Mouse (Mus musculus): ENCODE measurements around the gene Ufsp1.

Gene Ufsp1

DNA sequence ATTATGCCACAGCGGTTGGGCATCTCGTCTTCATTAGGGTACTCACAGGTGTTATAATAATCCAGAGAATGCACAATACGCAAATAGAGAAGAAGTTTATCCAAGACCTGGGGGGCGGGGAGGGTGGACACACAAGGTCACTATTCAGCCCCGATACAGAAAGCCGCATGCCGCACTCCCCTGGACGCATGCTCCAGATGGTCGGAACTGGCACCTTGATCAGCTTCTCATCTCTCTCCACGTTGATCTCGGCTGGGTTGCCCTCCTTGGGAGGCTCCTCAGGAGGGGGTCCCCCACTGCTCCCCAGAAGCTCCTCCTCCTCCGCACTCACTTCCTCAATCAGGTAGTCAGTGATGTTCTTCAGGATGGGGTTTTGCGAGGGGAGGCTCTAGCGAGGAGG is 2.7 kb downstream of the Ufsp1 start:
- peak; percentile 39 for DNase-seq

DNA sequence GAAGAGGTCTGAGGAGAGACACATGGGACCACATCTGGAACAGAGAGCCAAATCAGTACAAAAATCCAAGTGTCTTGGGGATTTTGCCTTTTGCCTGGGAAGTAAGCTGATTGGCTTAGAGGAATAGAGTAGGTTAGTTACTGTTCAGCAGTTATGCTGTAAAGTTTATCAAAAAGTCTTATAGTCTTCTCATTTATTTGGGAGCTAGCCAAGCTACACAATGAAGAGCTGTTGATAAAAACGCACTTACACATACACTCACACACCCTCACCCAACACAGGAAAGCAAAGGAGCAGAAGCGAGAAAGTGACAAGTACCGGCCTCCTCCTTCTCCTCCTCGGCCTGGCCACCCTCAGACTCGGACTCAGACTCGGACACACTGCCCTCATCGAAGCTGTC is 4.8 kb downstream of the Ufsp1 start:
- DNase-seq = no peak

DNA sequence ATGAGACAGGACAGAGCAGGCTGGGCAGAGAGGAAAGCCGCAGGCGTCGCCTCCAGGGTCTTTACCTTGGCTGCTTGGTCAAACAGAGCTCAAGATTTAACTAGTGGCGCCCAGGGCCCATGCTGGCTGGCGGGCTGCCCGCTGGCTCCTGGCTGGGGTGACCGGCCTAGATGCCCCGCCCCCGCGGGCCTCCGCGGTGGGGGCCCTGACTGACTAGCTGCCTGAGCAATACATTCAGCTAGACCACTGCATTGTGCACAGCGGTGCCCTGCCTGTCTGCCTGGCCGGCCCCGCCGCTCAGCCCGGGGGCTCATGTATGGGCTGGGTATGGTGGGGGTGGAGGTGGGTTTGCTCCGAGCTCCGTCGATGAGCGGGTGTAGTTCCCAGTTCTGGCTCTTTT is 6.8 kb downstream of the Ufsp1 start:
- peak; percentile 45 for DNase-seq

DNA sequence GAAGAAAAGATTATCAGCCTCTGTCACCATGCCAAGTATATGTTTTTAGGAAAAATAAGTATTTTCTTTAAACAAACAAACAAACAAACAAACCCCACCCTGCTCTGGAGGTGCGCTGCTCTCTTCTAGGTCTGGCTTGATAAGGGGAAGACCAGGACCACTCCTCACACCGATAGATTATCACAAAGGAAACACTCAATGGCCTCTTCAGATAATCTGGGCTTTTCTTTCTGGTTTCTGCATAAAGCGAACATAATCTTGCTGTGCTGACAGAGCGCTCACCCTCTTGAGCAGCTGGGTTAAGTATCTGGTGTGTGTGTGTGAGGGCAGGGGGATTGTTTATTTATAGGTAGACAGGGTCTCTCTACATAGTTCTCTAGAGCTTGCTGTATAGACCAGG is 9.2 kb downstream of the Ufsp1 start:
- DNase-seq = no peak

DNA sequence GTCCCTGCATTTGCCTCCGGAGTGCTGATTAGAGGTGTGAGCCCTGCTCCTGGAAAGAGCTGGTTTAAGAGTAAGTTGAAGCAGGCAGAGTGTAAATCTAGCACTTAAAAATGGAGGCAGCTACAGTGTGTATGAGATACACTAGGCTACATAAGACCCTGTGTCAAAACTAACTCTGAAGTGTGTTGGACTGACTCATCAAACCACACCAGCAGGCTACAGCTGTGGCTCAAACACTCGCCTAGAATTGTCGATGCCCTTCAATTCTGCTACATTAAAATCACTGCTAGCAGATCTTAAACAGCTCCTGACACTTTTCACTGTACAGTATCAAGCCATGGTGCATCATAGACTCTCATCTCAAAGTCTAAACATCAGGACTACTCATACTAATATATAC is 9.7 kb downstream of the Ufsp1 start:
- DNase-seq = no peak

DNA sequence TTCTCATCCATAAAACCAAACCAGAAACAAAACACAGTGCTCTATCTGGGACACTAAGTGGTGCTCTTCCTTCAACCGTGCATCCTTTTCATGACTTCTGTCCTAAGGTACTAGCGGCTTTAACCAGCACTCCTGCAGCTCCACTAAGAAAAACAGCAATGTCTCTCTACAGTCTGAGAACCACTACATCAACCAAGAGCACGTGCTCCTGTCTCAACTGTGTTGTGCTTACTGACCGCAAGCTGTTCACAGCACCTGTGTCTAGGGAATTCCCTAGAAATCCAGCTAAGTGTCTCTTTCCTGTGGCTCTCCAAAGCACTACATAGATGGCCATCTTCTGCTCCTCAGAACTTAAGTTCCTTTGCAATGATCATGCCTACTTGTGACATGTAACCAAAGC is 10.4 kb downstream of the Ufsp1 start:
- DNase-seq = no peak

DNA sequence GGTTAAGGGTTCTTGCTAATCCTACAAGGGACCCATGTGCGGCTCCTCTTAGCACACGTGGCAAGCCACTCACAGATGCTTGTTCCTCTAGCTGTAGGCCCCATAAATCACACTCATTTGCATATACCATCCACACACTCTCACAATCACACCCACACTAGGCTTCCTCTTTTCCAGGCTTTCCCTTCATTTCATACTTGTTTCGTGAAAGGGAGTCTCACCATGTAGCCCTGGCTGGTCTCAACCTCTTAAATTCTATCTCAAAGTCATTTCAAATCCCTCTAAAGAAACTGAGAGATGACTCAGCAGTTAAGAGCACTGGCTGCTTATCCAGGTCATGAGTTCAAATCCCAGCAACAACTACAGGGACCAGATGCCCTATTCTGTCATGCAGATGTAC is 11.4 kb downstream of the Ufsp1 start:
- DNase-seq = no peak

DNA sequence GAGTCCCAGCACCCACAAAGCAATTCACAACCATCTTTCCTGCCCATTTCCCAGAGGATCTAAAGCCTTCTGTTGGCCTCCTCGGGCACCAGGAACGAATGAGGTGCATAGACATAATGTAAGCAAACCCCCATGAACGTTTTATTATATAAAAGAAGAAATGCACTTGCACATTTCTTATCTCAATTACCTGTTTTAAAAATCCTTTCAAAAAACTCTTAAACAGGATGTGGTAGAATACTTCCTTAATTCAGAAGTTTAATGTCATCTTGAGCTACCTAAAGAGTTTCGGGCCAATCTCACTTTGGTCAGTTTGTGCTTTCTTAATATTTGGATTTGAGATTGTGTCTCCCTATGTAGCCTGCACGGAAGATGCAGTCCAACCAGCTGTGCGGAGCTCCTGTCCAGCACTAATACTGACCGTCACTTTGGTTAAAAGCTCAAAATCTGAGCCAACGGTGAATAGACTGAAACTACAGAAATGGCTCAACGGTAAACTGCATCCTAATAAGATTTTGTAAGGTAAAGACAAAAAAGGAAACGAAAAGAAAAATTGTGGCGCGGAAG is 12.1 kb downstream of the Ufsp1 start:
- no peak for DNase-seq

DNA sequence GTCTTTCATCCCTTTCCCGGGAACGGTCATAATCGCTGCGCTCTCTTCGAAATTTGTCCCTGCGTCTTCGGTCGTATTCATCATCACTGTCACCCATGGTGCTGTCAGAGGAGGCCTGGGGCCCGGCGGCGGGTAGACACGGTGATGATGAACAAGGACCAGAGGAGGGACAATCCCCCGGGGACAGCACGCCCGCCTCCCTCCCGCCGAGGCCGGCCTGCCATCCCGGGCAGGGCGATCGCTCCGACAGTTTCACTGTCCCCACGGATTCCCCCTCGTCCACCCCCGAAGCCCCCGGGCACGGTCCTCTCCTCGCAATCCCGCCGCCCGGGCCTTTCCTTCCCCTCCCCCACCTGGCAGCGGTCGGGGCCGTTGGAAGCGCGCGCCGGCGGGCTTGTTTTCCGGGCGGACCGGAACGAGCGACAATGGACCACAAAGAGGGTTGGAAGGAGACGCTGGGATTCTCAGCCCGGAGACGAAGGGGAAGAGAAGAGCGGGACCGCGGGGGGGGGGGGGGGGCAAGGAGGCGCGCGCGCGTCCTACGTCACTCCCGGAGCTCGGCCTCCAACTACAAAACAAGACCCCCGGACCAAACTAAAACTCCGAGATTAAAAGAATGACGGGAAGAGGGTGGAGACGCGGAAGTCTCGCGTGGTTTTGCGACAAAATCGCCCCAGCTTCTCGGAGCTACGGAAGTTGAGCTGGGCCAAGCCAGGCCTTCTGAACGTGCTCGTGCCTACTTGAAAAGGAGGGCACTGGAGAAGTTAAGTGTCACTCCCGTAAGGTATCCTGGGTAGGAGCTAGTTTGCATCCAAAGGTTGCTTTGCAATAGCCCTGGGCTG is 12.9 kb downstream of the Ufsp1 start, which contains the start of gene Srrt:
Gene Srrt, minus strand, starts transcription at position 604 of the 842 bp plus-strand sequence.
- DNase-seq = peak; percentile 91

DNA sequence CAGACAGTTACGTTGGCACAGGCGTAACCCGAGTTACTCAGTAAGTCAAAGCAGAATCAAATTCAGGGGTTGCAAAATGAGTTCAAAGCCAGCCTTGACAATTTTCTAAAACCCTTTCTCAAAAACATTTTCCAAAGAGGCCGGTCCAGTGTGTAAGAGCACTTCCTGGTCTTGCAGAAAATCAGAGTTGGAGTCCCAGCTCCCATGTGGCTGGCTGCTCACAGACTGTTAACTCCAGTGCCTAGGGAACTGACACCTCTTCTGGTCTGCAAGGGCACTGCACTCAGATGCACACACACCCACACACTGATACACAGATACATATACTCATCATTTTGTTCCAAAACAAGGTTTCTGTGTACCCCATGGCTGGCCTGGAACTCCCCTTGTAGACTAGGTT is 13.9 kb downstream of the Ufsp1 start:
- no peak for DNase-seq

DNA sequence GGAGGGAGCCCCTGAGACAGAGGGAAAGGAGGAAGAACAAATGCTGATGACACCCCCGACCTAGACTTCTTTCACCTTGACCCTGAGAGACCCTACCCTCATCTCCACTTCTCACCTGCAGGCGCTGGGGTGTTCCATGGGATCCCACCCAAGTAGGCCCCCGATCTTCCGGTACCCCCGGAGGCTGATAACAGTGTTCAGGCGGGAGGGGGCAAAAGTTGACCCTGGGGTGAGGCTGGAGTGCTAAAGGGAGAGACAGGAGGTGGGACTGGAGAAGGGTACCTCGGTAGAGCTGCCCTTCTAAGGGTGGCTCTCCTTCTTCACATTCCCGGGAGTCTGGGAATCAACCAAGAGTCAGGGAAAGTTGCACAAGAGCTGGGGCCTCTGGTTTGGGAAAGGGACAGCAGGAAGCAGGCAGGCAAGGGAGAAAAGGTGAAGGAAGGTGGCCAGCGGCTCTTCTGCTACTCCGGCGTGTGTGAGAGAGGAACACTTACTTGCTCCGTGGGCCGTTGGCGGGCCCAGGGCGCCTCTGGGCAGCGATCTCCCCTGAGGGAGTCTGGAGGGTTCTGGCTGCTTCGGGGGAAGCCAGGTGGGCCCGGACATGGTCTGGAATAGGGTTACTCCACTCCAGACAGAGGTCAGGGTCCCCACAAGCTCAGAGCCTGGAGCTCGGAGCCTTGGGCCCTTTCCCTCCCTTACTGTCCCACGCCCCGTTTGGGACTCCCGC is 19.2 kb downstream of the Ufsp1 start:
- no peak for DNase-seq

DNA sequence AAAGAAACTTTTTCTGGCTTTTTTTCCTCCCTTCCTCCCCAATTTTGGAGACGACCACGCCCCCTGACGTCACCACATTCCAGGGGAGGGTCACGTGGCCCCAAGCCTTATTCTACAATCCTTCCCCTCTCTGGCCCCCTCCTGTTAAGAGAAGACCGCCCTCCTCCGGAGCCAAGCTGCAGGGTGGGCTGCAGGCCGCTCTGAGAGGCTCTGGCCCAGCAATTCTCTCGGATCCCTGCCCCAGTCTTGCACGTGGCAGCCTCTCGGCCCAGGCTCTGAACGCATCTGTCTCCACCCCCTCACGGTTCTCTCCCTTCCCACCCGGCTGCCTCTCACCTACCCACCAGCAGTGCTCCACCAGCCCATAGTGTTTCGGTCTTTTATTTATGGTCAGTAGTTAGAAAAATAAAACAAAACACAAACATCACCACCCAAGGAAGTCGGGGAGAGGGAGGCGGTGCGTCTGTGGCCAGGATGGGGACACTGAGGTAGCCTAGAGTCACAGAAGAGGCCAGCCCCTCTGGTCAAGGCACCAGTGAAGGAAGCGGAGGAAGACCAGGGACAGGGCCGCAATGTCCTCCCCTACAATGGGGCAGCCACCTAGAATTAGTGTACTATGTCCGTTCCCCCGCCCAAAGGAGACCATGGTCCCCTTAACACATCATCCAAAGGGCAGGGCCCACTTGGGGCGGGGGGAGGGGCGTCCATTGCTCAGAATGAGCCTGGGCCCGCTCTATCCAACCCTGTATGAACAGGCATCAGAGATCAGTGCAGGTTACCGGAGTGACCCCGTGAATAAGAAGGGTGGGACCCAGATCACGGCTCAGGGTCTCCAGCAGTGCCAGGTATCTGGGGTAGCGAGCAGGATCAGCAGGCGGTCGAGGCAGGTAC is 20.0 kb downstream of the Ufsp1 start, which contains the start of gene Trip6:
Gene Trip6, minus strand, starts transcription at position 212 of the 891 bp plus-strand sequence.
- DNase-seq = no peak

DNA sequence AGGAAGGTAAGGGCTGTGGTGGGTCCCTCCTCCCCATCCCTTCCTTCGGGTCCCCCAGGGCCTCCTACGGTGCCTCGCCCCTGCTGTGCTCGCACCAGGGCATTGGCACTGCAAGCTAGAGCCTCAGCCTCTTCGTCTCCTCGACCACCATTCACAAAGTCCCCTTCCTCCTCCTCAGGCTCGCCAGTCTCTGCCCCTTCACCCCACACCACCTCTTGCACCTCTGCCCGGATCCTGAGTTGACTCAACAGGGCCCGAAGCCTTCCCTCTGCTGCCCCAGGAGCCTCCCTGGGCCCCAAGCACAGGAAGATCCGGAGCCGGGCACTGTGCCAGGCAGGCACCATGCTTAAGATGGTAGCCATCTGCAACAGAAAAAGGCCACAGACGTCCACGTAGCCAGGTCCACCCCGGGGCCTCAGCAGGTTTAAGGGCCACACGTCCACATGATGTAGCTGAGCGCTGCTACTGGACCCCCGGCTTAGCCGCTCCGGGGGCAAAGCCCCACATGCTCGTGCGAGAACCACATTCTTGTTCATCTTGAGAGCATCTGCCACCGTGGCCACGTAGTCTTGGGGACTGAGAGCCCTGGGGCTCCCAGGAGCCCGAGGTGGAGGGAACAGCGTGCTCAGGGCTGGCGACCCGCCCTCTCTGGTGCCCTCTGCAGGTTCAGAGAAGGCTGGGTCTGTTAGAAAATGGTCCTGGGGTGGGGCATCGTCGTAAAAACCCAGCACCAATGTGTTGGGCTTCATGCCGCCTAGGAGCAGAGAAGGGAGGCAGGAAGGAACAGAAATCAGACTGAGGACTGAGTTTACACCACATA is 20.9 kb downstream of the Ufsp1 start:
- DNase-seq = no peak

DNA sequence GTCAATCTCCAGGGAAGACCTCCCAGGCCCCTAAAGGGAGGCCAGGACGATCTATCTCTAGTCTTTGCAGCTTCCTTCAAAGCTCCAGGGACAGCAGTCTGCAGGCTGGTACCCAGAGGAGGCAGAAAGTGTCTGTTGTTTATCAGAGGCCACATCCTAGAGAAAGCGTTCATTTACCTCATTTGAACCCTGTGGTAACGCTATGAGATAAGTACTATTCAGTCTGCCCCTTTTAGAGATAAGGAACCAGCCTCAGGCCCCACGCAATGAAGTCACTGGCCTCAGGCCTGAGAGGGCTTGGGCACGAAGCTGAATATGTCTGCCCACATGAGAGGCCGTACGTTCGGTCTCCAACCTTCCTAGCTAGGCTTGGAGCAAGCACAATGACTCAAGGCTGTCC is 22.9 kb downstream of the Ufsp1 start:
- DNase-seq = no peak

DNA sequence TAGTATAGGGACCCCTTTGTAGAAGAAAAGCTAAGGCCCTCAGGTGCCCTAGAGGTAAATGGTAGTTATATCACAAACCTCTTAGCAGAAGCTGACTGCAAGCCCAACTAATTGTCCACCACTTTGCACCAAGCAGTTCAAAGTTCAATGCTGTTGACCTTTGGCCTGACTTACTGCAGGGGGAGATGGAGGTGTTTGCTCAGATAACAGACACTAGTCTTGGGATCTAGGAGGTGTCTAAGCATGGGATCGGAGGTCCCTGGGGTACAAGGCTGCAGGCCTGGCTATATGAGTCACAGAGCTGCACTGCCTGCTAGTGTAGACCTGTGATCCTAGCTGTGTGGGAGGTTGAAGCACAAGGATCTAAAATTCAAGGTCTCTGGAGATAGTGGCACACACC is 24.1 kb downstream of the Ufsp1 start:
- no peak for DNase-seq

DNA sequence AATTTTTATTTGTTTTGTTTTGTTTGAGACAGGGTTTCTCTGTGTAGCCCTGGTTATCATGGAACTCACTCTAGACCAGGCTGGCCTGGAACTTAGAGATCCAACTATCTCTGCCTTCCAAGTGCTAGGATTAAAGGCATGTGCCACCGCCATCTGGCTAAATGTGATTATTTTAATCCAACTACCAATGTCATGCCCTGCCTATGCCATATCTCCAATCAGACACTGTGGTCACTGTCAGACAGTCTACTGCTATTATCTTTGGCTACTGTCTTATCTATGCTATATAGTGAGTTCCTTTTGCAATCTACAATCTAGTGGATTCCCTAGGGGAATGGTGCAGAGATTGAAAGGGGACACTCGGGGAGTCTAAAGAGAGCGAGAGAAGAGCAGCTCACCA is 26.6 kb downstream of the Ufsp1 start:
- no peak for DNase-seq

DNA sequence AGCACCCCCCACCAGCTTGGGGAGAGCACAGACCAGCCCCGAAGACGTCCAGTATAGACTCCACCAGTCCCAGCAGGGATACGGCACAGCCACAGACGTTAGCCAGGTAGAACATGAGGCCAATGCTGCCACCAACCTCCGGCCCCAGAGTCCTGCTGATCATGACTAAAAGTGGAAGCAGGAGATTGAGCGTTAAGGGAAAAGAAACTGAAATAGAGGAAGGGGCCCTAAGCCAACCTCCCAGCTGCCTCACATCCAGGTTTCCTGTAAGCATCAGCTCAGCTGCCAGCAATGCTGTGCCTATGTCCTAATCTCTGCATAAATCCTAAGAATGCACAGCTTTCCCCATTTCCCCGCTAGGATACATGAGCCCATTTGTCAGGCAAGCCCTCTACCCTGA is 36.5 kb downstream of the Ufsp1 start:
- no peak for DNase-seq

DNA sequence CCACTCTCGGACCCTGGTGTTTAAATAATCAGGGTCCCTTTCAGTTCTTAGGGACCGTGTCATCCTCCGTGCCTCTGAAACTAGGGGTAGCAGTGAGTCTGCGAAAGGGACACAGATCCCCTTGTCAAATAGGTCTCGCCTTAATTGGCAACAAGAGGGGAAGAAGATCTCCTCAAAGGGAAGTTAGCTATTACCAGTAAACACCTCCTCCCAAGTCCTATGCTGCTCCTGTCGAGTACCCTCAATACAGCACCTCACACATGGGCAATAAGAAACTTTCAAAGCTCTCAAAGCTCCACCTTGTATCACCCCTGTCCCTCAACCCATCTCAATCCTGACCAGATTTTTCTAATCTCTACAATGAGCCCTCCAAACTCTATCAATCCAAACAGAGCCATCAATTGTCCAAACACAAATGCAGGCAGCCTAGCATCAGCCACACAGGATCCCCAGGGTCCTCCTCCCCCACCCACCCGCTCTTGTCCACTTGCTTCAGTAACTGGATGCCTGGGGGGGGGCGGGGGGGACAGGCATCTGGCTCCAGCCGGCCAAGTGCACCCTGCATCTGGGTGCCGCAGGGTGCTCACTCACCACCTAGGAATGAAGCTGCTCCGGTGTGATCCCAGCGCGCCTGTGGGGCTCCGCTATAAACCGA is 38.6 kb downstream of the Ufsp1 start:
- DNase-seq = no peak

DNA sequence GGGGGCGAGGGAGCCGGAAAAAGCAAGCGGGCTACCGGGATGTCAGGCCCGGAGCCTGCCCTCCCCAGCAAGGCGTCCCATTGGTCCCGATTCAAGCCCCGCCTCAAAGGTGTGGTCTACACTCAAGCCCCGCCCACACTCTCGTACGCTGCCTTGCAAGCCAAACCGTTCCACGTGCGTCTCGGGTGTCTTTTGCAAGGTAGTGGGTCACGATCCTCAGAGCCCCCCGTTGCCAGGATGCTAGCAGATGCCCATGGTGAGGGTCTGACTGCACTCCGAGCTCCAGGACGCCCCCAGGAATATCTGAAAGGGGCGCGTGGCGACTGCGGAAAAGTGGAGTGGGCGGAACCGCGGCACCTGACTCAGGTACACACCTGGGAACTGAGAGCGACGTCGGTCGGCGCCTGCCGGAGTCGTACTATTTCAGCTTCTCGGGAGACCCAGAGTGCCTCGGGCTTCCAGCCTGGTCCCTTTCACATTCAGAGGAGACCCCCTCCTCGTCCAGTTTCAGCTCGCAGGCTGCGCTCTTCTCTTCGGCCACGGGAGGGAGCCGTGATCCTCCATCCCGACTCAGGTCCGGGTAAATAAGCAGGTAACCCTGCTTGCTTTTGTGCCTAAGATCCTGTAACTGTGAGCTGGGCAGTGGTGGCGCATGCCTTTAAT is 39.2 kb downstream of the Ufsp1 start, which contains the start of gene Slc12a9:
Gene Slc12a9, minus strand, starts transcription at position 86 of the 663 bp plus-strand sequence.
- peak; percentile 93 for DNase-seq

DNA sequence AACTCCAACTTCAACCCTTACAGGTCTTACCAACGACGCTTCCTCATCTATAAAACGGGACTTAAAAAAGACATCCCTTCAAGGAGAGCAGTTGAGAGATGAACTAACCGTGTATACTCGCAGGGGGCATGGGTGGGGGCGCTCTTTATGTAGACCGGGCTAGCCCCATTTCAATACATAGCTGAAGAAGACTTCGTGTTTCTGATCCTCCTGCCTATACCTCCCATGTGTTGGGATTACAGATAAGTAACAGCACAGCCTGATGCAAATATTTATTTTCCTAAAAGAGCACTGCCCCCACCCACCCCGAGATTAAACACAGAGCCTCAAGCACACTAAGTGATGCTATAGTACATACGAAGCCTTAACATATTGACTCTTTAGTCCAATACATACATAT is 39.9 kb downstream of the Ufsp1 start:
- DNase-seq = no peak

DNA sequence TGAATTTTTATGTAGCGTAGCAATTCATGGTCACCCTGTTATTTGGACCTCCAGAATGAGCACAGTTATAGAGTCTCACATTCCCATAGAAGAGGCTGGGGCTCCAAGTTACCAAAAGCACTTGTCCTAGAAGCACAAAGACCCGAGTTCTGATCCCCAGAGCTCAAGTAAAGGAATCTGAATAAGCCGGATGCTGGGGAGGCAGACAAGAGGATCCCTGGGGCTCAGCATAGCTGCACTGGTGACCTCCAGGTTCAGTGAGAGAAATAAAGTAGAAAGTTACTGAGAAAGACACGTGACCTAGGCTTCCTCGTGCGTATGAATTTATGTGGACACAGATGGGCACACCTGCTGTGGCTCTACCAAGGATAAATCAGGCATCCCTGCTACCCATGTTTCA is 40.6 kb downstream of the Ufsp1 start:
- no peak for DNase-seq
